Mouse (Mus musculus) c-Kit-positive CD71-positive TER-119-positive erythroid progenitor cells, embryonic 14.5 days (primary cell): Measurements from ENCODE around the gene Acads.
"Not testable (repeated sequence)": the region's sequence is repeated elsewhere in the genome, so short reads cannot be mapped to it uniquely, and the experiment has no call there.

ENCODE experiments used
- DNase-seq: peaks from one replicate; pipeline ENCODE4 v3.0.0-alpha.2; 2013; ENCODE audit warnings: low spot score

The Acads gene

GRCm38 (mm10) chr5:115124690-115125089 is 5.5 kb upstream of the Acads start:
- DNase-seq = no peak

DNA sequence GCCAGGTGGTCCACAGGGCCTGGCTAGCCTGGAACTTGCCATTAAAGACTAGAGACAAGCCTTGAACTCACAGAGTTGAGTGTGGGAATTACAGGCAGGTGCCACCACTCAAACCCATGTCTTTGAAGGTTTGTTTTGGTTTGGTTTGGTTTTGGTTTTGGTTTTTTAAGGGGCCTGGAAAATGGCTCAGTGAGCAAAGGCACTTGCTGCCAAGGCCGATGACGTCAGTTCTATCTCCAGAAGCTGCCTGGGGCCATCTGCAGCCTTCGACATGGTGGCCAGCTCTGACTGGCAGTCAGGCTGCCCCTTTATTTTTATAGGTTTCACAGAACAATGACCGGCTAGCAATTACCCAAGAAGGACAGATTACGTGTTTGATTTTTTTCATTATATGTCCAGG is 1.8 kb upstream of the Acads start:
- DNase-seq = no peak

GRCm38 (mm10) chr5:115117467-115117866 is 1.7 kb downstream of the Acads start:
- DNase-seq = no peak

DNA sequence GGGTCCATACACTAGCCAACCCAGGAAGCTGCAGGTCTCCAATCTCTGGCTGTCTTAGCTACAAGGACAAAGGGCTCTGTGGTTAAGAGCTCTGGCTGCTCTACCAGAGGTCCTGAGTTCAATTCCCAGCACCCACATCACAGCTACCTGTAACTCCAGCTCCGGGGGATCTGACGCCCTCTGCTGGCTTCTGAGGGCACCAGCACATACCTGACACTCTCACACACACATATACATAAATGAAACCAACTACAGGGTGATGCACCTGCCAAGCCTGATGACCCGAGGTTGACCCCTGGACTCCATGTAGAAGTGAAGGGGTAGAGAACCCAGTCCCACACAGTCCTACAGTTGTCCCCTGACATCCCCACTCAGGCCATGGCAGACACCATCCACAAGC is 2.7 kb downstream of the Acads start:
- DNase-seq = no peak

DNA sequence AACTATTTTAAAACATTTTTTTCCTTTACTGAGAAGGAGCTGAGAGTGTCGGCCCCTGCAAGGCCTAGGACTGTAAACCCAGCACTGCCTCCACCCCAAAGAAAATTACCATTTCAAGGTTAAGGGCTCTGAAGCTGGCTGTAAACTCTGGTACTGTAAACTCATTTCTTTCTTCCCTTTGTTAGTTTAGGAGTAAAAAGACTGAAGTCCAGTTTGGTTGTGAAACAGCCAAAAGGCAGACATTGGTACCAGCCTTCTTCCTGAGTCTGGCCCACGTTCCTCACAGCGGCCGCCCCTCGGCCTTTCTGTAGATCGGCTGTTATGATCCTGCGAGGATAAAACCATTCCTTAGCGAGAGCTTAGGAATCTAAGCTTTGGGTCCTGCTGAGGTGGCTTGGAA is 4.6 kb downstream of the Acads start:
- DNase-seq = no peak

DNA sequence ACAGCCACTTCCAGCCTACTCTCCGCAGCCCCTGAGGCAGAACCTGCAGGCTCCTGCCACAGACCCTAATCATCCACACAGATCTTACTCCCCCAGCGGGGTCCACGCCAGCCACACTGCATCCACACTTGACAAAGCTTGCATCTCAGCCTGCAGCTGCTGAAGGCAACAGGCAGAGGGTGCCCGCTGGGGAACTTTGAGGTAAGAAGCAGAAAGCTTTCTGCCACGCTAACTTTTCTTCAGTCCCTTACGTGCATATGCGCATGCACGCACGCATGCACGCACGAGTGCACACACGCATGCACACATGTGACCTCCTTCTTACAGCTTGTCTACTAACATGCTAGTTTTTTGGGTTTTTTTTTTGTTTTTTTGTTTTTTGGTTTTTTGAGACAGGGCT is 5.9 kb downstream of the Acads start:
- no peak for DNase-seq

GRCm38 (mm10) chr5:115111156-115111555 is 8.0 kb downstream of the Acads start:
- no peak for DNase-seq

DNA sequence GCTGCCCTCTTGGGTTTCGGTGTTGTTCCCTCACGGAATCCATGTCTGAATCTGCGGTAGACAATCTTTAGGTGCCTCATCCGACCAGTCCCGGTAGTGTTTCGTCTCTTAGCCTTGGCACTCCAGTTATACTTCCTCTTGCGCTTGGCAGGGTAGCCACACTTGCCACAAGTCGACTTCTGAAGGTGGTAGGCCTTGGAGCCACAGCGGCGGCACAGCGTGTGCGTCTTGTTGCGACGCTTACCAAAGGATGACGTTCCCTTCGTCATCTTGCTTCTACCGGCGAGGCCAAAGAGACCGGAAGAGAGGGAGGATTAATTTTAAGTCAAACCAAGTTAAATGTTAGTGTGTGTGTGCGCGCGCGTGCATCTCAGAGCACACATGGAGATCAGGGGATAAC is 15.9 kb downstream of the Acads start:
- DNase-seq = not testable (repeated sequence)

DNA sequence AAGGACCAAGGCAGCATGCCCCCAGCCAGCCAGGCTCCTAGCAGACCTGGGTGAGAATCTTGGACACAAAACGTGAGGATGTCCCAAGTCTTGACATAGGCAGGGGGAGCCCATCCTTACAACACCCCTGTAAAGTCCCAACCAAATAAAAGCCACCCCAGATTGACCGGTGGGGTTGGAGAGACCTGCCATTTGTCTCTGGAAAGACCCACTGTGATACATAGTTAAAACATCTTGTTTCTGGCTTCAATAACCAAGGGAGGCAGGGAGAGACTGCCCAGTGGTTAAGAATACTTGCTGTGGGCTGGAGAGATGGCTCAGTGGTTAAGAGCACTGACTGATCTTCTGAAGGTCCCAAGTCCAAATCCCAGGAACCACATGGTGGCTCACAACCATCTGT is 16.9 kb downstream of the Acads start:
- no peak for DNase-seq

DNA sequence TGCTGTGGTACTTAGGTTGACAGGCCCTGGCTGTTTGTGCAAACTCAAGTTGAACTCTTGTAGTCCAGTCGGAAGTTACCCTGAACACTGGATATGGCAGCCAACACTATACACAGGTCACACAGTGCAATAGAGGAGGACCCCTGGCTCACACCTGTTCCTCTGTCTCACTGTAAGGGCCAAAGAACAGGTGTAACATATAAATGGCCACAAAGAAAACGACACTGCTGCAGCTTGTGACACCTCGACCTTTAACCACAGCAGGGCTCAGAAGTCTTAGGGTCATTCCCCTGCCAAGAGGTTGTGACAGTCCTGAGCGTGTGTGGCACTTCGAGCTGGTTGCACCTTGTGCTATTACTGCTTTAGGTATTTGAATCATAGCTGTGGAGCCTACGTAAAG is 18.7 kb downstream of the Acads start:
- DNase-seq = no peak

DNA sequence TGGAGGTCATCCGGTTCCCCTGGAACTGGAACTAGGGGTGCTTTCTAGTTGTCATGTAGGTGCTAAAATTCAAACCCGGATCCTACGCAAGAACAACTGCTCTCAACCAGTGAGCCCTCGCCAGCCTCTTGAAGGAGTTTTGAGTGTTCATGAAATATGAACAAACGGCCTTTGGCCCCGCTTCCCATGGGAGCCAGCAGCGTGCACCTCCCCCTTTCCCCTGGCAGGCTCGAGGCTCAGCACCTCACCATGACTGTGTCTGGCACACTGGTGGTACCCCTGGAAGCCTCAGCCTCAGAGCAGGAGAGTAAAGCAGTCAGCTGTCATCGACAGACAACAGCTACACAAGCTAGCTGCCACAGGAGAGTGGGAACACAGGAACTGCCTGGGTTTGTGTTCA is 19.2 kb downstream of the Acads start:
- DNase-seq = no peak

GRCm38 (mm10) chr5:115099530-115099929 is 19.6 kb downstream of the Acads start:
- no peak for DNase-seq

DNA sequence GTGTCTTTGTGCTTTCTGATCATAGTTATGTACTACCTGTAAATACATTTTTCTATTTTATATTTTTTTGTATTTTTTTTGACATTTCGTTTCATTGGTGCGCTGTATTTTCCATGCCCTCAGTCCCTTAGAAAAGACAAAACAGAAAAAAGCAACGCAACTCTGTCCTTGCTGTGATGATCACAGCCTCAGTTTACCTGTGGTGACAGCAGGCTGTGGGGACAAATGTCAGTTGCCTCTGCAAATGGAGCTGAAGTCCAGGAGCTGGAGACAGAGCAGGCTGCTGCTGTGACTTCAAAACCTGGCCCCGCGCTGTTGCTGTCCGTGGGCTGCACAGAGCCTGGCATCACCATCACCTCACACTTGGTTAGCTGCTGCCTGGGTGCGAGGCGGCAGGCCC is 21.0 kb downstream of the Acads start, which contains the start of gene Gm10401:
Gene Gm10401 (minus strand): TSS at position 101 of the 400 bp plus-strand sequence.
- no peak for DNase-seq

DNA sequence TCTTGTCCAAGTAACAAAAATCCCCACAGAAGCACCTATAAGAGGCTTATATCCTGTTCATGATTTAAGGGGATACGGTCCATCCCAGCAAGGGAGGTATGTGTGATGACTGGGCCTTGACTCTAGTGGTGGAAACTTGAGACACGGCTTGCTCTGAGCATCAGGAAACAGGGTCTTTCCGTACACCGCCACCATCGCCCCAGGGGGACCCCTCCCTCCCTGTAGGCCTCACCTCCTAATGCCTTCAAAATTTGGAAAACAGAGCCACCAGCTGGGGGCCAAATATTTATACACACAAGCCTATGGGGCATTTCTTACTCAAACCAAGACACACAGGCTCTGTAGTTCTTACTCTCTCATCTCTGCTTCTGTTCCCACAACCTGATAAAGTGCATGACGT is 27.4 kb downstream of the Acads start:
- DNase-seq = no peak

GRCm38 (mm10) chr5:115091015-115091414 is 28.1 kb downstream of the Acads start:
- no peak for DNase-seq

DNA sequence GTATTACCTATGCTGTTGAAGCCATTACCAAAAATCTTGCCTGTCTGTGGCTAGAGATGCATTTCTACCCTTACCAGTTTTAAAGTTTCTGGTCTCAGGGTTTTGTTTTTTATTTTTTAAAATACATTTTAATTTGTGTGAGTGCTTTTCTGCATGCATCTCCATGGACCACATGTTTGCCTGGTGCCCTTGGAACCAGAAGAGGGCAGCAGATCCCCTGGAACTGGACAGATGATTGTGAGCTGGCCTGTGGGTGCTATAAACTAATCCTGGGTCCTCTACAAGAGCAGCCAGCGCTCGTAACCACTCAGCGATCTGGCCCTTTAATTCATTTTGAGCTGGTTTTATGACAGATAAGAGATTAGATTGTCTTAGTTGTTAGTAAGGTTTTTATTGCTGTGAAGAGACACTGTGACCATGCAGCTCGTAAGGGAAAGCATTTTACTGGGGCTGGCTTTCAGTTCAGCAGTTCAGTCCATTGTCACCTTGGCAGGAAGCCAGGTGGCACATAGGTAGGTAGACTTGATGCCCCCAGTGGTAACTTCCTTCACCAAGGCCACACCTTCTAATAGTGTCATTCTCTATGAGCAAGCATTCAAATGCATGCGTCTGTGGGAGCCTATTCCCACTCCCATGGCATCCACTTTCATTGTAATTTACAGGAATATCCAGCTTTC is 29.4 kb downstream of the Acads start:
- no peak for DNase-seq

GRCm38 (mm10) chr5:115085675-115086074 is 33.5 kb downstream of the Acads start:
- DNase-seq = no peak

GRCm38 (mm10) chr5:115083492-115083891 is 35.7 kb downstream of the Acads start:
- no peak for DNase-seq

DNA sequence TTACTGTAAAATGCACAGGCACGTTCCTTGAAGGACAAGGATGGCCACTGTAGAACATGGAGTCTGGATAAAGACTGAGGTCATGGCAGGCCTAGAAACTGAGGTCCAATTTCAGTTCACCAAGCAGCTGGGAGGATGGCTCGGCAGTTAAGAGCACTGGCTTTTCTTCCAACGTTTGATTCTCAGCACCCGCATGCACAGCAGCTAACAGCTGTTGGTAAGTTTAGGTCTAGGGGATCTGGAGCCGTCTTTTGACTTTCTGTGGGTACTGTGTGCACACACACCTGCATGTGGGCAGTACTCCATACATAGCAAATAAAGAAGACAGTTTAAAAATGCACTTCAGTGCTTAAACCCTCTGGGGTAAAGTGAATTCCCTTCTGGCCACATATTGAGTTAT is 37.5 kb downstream of the Acads start:
- DNase-seq = no peak

- peak; percentile 83 for DNase-seq
Observed at GRCm38 (mm10) chr5:115076144-115076901, 42.8 kb downstream of the Acads start.

GRCm38 (mm10) chr5:115074749-115075148 is 44.4 kb downstream of the Acads start:
- no peak for DNase-seq

- not testable (repeated sequence) for DNase-seq
Observed at GRCm38 (mm10) chr5:115073306-115073705, 45.8 kb downstream of the Acads start.

DNA sequence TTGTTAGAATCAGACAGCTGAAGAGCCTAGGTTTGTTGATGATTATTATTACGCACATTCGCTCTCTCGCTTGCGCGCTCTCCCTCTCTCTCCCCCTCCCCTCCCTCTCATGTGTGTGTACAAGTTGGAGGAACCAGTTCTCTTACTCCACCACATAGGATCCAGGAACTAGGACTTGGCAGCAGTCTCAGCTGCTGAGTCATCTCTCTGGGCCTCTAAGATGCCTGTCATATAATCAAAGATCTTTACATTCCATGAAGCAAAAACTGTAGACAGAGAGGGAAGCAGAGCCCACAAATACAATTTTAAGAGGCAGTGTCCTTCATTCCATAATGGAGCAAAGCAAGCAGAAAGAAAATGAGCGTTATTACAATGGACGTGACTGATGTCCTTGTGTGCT is 47.0 kb downstream of the Acads start:
- DNase-seq = peak; percentile 79
